Mouse (Mus musculus): ENCODE measurements around the gene Ptpn13. TPM values are rescaled to one million over a fixed set of nuclear protein-coding genes. Genes with fewer than 3 reads are reported as not detected.

Gene Ptpn13
- polyA plus RNA-seq, 1 experiment from 2014 or later = 16.4 TPM

DNA sequence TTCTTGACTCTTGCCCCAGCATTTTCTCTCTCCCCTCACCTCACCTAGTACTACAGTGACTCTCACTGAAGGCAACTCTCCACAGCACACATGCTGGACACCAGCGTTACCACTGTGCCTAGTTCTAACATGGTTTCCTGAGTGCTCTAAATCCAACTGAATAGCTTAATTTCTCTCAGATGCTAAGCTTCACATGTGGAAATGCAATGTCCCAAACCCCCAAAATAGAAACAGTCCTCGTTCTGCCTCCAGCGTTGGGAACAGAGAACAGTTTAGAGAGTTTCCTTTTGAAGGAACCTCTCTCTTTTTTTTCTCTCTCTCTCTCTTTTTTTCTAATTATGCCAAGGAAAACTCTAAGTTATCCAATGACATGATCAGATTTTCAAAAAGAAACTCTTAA is 6.5 kb downstream of the Ptpn13 start:
- no peak overlapping the region for H3K4me3 ChIP-seq (ENCODE audit: low read depth, low read length)
- H3K4me1 ChIP-seq (ENCODE audit: control insufficient read depth, insufficient read depth, low read length) = peaks cover 7% of the 10 kb centered on the region
- no peak overlapping the region for H3K4me2 ChIP-seq (ENCODE audit: low read depth)

DNA sequence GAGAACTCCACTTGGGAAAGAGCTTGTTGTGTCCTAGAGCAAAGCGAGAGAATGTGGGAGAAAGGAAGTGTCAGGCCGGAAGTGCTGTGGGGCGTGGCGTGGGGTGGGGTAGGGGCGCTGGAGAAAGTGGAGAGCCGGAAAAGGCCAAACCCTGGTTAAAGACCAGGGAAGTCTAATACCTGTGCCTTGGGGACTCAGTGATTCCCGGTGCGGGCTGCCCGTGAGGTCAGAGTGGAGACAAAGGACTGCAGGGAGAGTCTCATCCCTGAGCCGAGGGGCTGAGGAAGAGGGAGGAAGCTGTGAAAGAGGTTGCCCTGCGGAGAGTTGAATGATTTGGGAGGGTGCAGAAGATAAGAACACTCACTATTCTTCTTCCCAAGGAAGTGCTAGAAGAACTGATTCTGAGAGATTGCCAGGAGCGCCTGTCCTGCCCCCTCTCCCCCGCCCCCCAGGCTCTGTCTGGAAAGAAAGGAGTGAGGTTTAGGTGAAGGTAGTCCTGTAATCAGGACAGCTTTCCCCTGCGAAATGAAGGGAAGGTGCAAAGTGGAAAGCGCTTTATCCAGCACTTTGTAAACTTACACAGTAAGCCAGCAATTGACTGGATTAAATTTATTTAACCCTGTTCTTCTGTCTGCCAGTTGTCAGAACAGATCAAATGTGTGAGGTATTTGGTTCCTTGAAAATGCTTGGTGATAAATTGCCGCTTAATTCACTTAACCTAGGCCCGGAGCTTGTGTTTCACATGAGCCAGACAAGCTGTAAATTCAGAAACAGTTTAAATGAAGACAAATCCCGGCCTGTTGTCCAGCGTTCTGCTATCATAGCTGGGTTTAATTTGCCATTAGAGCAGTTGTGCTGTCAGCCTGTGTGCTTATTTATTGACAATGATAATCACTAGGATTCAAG is 11.3 kb downstream of the Ptpn13 start:
- Histone ChIP-seq H3K9ac (ENCODE audit: low read length) (peak overlapping the region; percentile 53), H3K27ac (ENCODE audit: low read depth, low read length) (no peak overlapping the region), H3K4me2 (ENCODE audit: low read depth) (peak overlapping the region; percentile 38), H3K36me3 (ENCODE audit: control insufficient read depth, insufficient read depth, low read length) (no peaks in the 10 kb centered on the region), H3K9me3 (ENCODE audit: control insufficient read depth, low read length) (no peaks in the 10 kb centered on the region), H3K27me3 (ENCODE audit: control insufficient read depth, insufficient read depth, low read length) (no peaks in the 10 kb centered on the region), H3K4me1 (ENCODE audit: control insufficient read depth, insufficient read depth, low read length) (peaks cover 9% of the 10 kb centered on the region), H3K4me3 (ENCODE audit: low read depth, low read length) (peak overlapping the region; percentile 23)
- ATAC-seq (ENCODE audit: insufficient read depth, low FRiP score, low TSS enrichment) (no peak), DNase-seq (ENCODE audit: low spot score) (peak; percentile 23)
- WGBS = 10% methylated on average over 19 of the region's 19 CpGs

More for the DNA sequence above, 6.5 kb downstream of the Ptpn13 start:
- Histone ChIP-seq H3K9ac (ENCODE audit: low read length) (no peak overlapping the region), H3K9me3 (ENCODE audit: control insufficient read depth, low read length) (no peaks in the 10 kb centered on the region), H3K27me3 (ENCODE audit: control insufficient read depth, insufficient read depth, low read length) (no peaks in the 10 kb centered on the region), H3K36me3 (ENCODE audit: control insufficient read depth, insufficient read depth, low read length) (no peaks in the 10 kb centered on the region), H3K27ac (ENCODE audit: low read depth, low read length) (no peak overlapping the region)
- no peak for ATAC-seq (ENCODE audit: insufficient read depth, low FRiP score, low TSS enrichment)
- WGBS = 76% methylated on average over 3 of the region's 3 CpGs
- no peak for DNase-seq (ENCODE audit: low spot score)

DNA sequence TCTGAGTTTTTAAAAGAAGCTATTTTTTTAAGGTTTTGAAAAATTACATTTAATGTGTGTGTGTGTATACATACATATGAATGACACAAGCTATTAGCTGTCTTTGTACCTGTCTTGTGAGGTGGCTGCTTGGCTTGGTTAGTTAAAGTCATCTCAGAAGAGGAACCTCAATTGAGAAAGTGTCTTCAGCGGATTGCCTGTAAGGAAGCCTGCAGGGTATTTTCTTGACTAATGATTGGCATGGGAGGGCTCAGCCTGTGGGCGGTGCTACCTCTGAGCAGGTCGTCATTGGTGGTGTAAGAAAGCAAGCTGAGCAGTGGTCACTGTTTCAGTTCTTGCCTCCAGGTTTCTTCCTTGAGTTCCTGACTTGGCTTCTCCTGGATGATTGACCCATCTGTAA is 12.7 kb downstream of the Ptpn13 start:
- Histone ChIP-seq H3K27ac (ENCODE audit: low read depth, low read length) (no peak overlapping the region), H3K27me3 (ENCODE audit: control insufficient read depth, insufficient read depth, low read length) (no peaks in the 10 kb centered on the region), H3K4me3 (ENCODE audit: low read depth, low read length) (no peak overlapping the region), H3K4me1 (ENCODE audit: control insufficient read depth, insufficient read depth, low read length) (peaks cover 9% of the 10 kb centered on the region), H3K9ac (ENCODE audit: low read length) (no peak overlapping the region), H3K36me3 (ENCODE audit: control insufficient read depth, insufficient read depth, low read length) (no peaks in the 10 kb centered on the region), H3K4me2 (ENCODE audit: low read depth) (no peak overlapping the region), H3K9me3 (ENCODE audit: control insufficient read depth, low read length) (no peaks in the 10 kb centered on the region)
- no peak for DNase-seq (ENCODE audit: low spot score)
- no peak for ATAC-seq (ENCODE audit: insufficient read depth, low FRiP score, low TSS enrichment)
- 62% methylated on average over 3 of the region's 3 CpGs for WGBS

DNA sequence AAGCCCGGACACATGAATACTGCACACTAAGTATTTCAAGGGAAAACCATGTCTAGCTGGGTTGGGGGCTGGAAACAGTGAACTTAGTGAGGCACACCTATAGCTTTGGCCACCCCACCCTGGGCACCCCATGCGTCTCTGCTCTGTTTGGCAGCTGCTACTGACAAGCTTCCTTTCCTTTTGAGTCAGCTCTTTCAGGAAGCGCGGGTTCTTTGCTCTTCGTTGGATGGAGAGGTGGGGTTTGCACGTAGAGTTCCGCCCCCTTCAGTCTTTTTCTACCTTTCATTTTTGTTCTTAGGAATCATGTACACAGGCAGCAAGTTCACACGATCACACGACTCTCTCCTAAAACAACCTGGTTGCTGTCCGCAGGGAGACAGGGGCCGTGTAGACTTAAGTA is 14.2 kb downstream of the Ptpn13 start:
- DNase-seq (ENCODE audit: low spot score) (no peak), ATAC-seq (ENCODE audit: insufficient read depth, low FRiP score, low TSS enrichment) (no peak)
- no peak overlapping the region for H3K4me2 ChIP-seq (ENCODE audit: low read depth)
- no peak overlapping the region for H3K27ac ChIP-seq (ENCODE audit: low read depth, low read length)
- H3K4me3 ChIP-seq (ENCODE audit: low read depth, low read length) = no peak overlapping the region
- H3K36me3 ChIP-seq (ENCODE audit: control insufficient read depth, insufficient read depth, low read length) = no peaks in the 10 kb centered on the region
- 91% methylated on average over 11 of the region's 11 CpGs for whole genome bisulfite sequencing
- H3K9me3 ChIP-seq (ENCODE audit: control insufficient read depth, low read length) = no peaks in the 10 kb centered on the region
- no peak overlapping the region for H3K9ac ChIP-seq (ENCODE audit: low read length)
- peaks cover 9% of the 10 kb centered on the region for H3K4me1 ChIP-seq (ENCODE audit: control insufficient read depth, insufficient read depth, low read length)
- no peaks in the 10 kb centered on the region for H3K27me3 ChIP-seq (ENCODE audit: control insufficient read depth, insufficient read depth, low read length)

DNA sequence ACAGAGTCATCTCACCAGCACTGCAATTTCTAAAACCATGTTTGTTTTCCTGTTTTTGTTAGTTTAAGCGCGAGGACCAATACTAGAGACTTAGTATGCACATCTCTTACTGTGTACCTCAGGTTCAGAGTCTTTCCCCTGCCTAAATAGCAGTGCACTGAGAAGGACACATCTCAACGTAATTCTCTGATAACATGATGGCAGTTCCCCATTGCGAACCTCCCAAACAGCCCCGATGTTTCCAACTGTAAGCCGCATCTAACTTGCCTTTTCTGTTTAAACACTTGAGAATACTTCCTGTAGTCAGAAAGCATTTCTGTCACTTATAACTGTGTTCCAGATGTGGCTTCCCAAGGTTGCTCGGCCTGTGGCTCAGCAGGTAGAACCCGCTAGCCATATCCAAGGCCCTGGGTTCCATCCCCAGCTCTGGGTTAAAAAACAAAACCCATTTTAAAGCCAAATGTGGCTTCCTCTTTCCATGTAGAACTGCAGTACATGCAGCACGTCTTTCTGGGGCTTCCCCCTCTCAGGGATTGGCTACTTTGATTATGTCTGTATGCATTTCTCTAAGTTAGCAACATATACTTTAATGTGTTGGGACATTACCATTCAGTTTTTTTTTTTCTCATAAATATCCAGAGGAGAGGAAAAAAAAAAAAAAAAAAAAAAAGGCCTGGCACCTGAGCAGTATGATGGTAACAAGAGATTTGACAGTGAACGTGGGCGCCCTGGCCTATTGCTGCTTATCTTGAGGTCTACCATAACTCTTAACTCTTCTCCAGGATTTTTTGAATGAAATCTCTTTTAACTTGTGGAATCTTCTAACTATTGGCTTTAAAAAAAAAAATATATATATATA is 15.7 kb downstream of the Ptpn13 start:
- H3K4me1 ChIP-seq (ENCODE audit: control insufficient read depth, insufficient read depth, low read length) = peaks cover 9% of the 10 kb centered on the region
- no peak overlapping the region for H3K4me2 ChIP-seq (ENCODE audit: low read depth)
- ATAC-seq (ENCODE audit: insufficient read depth, low FRiP score, low TSS enrichment) = no peak
- no peak overlapping the region for H3K4me3 ChIP-seq (ENCODE audit: low read depth, low read length)
- WGBS = 91% methylated on average over 11 of the region's 11 CpGs
- H3K9ac ChIP-seq (ENCODE audit: low read length) = no peak overlapping the region
- H3K27me3 ChIP-seq (ENCODE audit: control insufficient read depth, insufficient read depth, low read length) = no peaks in the 10 kb centered on the region
- no peak overlapping the region for H3K27ac ChIP-seq (ENCODE audit: low read depth, low read length)
- no peak for DNase-seq (ENCODE audit: low spot score)
- H3K9me3 ChIP-seq (ENCODE audit: control insufficient read depth, low read length) = no peaks in the 10 kb centered on the region
- H3K36me3 ChIP-seq (ENCODE audit: control insufficient read depth, insufficient read depth, low read length) = no peaks in the 10 kb centered on the region

DNA sequence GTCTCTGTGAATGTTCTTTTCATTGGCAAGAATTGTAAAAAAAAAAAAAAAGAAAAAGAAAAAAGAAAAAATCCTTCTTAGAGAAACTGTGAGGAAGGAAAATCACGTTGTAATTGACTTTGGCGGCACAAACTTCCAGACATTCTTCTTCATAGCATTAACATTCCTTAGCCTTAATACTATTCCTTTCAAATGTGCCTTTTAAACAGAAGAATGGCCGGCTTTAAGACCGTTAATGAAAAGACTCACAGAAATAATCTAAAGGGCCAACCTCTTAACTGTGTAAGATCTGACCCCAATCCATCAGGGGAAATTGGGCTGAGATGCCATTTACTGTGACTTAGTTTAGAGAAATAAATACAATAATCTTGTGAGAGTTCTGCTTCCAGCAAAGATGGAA is 16.7 kb downstream of the Ptpn13 start:
- no peaks in the 10 kb centered on the region; the same call in 1 of the 2 replicates for H3K4me1 ChIP-seq (ENCODE audit: control insufficient read depth, insufficient read depth, low read length)
- no peaks in the 10 kb centered on the region for H3K9me3 ChIP-seq (ENCODE audit: control insufficient read depth, low read length)
- no peak for ATAC-seq (ENCODE audit: insufficient read depth, low FRiP score, low TSS enrichment)
- no peak overlapping the region for H3K4me3 ChIP-seq (ENCODE audit: low read depth, low read length)
- no peaks in the 10 kb centered on the region for H3K27me3 ChIP-seq (ENCODE audit: control insufficient read depth, insufficient read depth, low read length)
- no peak for DNase-seq (ENCODE audit: low spot score)
- no peak overlapping the region for H3K4me2 ChIP-seq (ENCODE audit: low read depth)
- 37% methylated on average over 4 of the region's 4 CpGs for WGBS
- no peak overlapping the region for H3K9ac ChIP-seq (ENCODE audit: low read length)
- 0 out of 2 replicates have a peak overlapping the region, but pooled peaks have one; percentile 35 for H3K27ac ChIP-seq (ENCODE audit: low read depth, low read length)
- H3K36me3 ChIP-seq (ENCODE audit: control insufficient read depth, insufficient read depth, low read length) = no peaks in the 10 kb centered on the region

DNA sequence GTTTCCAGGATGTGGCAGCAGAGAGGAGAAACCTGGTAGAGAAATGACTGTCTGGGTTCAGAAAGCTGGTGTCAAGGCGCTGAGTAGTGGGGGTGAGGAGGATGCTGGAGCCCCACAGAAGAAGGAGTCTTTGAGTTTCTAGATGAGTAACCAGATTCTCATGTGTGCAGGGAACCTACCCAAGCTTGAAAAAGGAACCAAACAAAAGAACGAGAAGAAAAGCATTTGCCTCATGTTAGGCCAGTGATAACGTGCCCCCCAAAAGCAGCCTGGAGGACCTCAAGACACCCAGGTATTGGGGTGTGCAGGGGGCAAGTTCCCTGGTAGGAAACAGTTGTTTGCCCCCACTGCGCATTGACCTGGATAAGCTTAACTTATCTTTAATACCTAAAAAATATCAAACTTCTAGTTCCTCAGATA is 17.3 kb downstream of the Ptpn13 start:
- no peak for DNase-seq (ENCODE audit: low spot score)
- Histone ChIP-seq H3K4me2 (ENCODE audit: low read depth) (no peak overlapping the region), H3K27ac (ENCODE audit: low read depth, low read length) (0 out of 2 replicates have a peak overlapping the region, but pooled peaks have one; percentile 35), H3K36me3 (ENCODE audit: control insufficient read depth, insufficient read depth, low read length) (no peaks in the 10 kb centered on the region), H3K4me1 (ENCODE audit: control insufficient read depth, insufficient read depth, low read length) (no peaks in the 10 kb centered on the region), H3K9ac (ENCODE audit: low read length) (no peak overlapping the region), H3K27me3 (ENCODE audit: control insufficient read depth, insufficient read depth, low read length) (no peaks in the 10 kb centered on the region), H3K4me3 (ENCODE audit: low read depth, low read length) (no peak overlapping the region), H3K9me3 (ENCODE audit: control insufficient read depth, low read length) (no peaks in the 10 kb centered on the region)
- no peak for ATAC-seq (ENCODE audit: insufficient read depth, low FRiP score, low TSS enrichment)
- WGBS = 69% methylated on average over 4 of the region's 4 CpGs

DNA sequence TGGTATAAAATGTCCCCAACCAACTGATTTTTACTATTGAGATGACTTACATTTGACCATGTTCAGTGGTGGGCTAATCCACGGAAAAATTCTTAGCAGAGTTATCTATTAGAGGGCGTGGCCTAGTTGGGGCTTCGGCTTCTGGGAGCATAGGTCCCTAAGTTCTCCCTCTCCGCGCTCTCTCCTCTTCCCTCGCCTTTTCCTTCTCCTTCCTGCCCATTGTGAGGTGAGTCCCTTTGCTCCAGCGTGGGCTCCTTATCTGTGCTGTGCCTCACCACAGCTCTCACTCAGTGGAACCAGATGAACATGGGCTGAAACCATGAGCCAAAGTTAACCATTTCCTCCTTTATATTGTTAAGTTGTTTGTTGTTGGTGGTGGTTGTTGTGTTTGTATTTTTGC is 17.9 kb downstream of the Ptpn13 start:
- 87% methylated on average over 7 of the region's 7 CpGs for WGBS
- no peak for ATAC-seq (ENCODE audit: insufficient read depth, low FRiP score, low TSS enrichment)

More for the DNA sequence above, 17.9 kb downstream of the Ptpn13 start:
- H3K9me3 ChIP-seq (ENCODE audit: control insufficient read depth, low read length) = no peaks in the 10 kb centered on the region
- H3K9ac ChIP-seq (ENCODE audit: low read length) = no peak overlapping the region
- no peaks in the 10 kb centered on the region for H3K36me3 ChIP-seq (ENCODE audit: control insufficient read depth, insufficient read depth, low read length)
- no peak for DNase-seq (ENCODE audit: low spot score)
- H3K4me1 ChIP-seq (ENCODE audit: control insufficient read depth, insufficient read depth, low read length) = no peaks in the 10 kb centered on the region
- H3K27me3 ChIP-seq (ENCODE audit: control insufficient read depth, insufficient read depth, low read length) = no peaks in the 10 kb centered on the region
- H3K4me2 ChIP-seq (ENCODE audit: low read depth) = no peak overlapping the region
- no peak overlapping the region for H3K4me3 ChIP-seq (ENCODE audit: low read depth, low read length)
- H3K27ac ChIP-seq (ENCODE audit: low read depth, low read length) = no peak overlapping the region
